Mouse (Mus musculus) CH12.LX (cell line): Measurements from ENCODE around the gene Pigr.

Experiments
- CTCF ChIP-seq, 2 experiments: IDR thresholded peaks in 1 of 2; conservative IDR thresholded peaks in 1 of 2; 2 replicates each; pipeline ENCODE4 v1.5.1; 2011 to 2012; ENCODE audit warnings: low read depth in 2 of 2, low read length in 2 of 2, improper control_type of control experiment in 1 of 2, inconsistent platforms in 1 of 2, mild to moderate bottlenecking in 1 of 2, moderate library complexity in 1 of 2
- EP300 ChIP-seq: IDR thresholded peaks from 2 replicates; pipeline ENCODE4 v1.6.1; 2011; ENCODE audit warnings: low read length, improper control_type of control experiment
- HCFC1 ChIP-seq: IDR thresholded peaks from 2 replicates; pipeline ENCODE4 v1.6.1; 2012; ENCODE audit warnings: low read depth, mild to moderate bottlenecking, inconsistent platforms, low read length, improper control_type of control experiment
- MAZ ChIP-seq: IDR thresholded peaks from 2 replicates; pipeline ENCODE4 v1.6.1; 2012; ENCODE audit warnings: low read depth, mild to moderate bottlenecking, inconsistent platforms, low read length, improper control_type of control experiment, moderate library complexity
- NELFE ChIP-seq: IDR thresholded peaks from 2 replicates; pipeline ENCODE4 v1.6.1; 2011; ENCODE audit warnings: low read depth, low read length, improper control_type of control experiment
- POLR2A ChIP-seq: IDR thresholded peaks from 2 replicates; pipeline ENCODE4 v1.6.1; 2011; ENCODE audit warnings: low read depth, mild to moderate bottlenecking, improper control_type of control experiment, low read length
- RAD21 ChIP-seq: IDR thresholded peaks from 2 replicates; pipeline ENCODE4 v1.6.1; 2011; ENCODE audit warnings: low read depth, mild to moderate bottlenecking, low read length, improper control_type of control experiment, moderate library complexity
- RCOR1 ChIP-seq: conservative IDR thresholded peaks from 2 replicates; pipeline ENCODE4 v1.6.1; 2012; ENCODE audit warnings: low read depth, mild to moderate bottlenecking, inconsistent platforms, low read length, improper control_type of control experiment
- UBTF ChIP-seq: IDR thresholded peaks from 2 replicates; pipeline ENCODE4 v1.6.1; 2012; ENCODE audit warnings: low read depth, mild to moderate bottlenecking, inconsistent platforms, low read length, improper control_type of control experiment, moderate library complexity
- USF1 ChIP-seq: IDR thresholded peaks from 2 replicates; pipeline ENCODE4 v1.6.1; 2014; ENCODE audit warnings: low read depth, mild to moderate bottlenecking, inconsistent platforms, low read length, improper control_type of control experiment
- ZC3H11A ChIP-seq: IDR thresholded peaks from 2 replicates; pipeline ENCODE4 v1.6.1; 2012; ENCODE audit warnings: low read depth, mild to moderate bottlenecking, inconsistent platforms, low read length, improper control_type of control experiment
- ZMIZ1 ChIP-seq: IDR thresholded peaks from 2 replicates; pipeline ENCODE4 v1.6.1; 2012; ENCODE audit warnings: low read depth, mild to moderate bottlenecking, inconsistent platforms, low read length, improper control_type of control experiment
- ZNF384 ChIP-seq: IDR thresholded peaks from 2 replicates; pipeline ENCODE4 v1.6.1; 2012; ENCODE audit warnings: low read depth, low read length, improper control_type of control experiment, inconsistent platforms

- TF ChIP-seq EP300 (no peak), CTCF (conservative IDR thresholded peaks at IDR 0.05 in 1 of 2, IDR thresholded peaks at IDR 0.05 in 1 of 2; ENCODE audit: low read depth in 2 of 2, low read length in 2 of 2) (peak; percentile 71 to 78), HCFC1 (no peak), POLR2A (no peak), ZNF384 (no peak), ZMIZ1 (no peak), MAZ (no peak), NELFE (no peak), RCOR1 (no peak), RAD21 (peak; percentile 45), ZC3H11A (no peak), UBTF (no peak), USF1 (no peak)
These were observed 29.4 kb upstream of the Pigr start for GRCm38 (mm10) chr1:130796967-130797684.
